Mouse (Mus musculus) testis, adult 2 months (tissue): Measurements from ENCODE around the gene Thsd4. TPM values are rescaled to one million over a fixed set of nuclear protein-coding genes. Genes with fewer than 3 reads are reported as not detected.

ENCODE experiments used
- H3K27ac ChIP-seq: fragments of 200-500 bp; 2 replicates; pipeline ENCODE4 v1.5.1; 2012; ENCODE audit warnings: low read depth, low read length; ENCODE audit not compliant: control insufficient read depth, insufficient read depth
- H3K27me3 ChIP-seq: fragments of 200-500 bp; 2 replicates; pipeline ENCODE4 v1.6.1; 2012; ENCODE audit warnings: mild to moderate bottlenecking, low read length, moderate library complexity; ENCODE audit not compliant: control insufficient read depth, insufficient read depth
- H3K36me3 ChIP-seq: fragments of 200-500 bp; 2 replicates; pipeline ENCODE4 v1.6.1; 2012; ENCODE audit warnings: mild to moderate bottlenecking, low read length; ENCODE audit not compliant: control insufficient read depth, insufficient read depth
- H3K4me1 ChIP-seq: fragments of 200-500 bp; 2 replicates; pipeline ENCODE4 v1.6.1; 2012; ENCODE audit warnings: low read length; ENCODE audit not compliant: control insufficient read depth, insufficient read depth
- H3K4me3 ChIP-seq: fragments of 200-500 bp; 2 replicates; pipeline ENCODE4 v1.5.1; 2012; ENCODE audit warnings: low read depth, mild to moderate bottlenecking, low read length, moderate library complexity, mixed read lengths; ENCODE audit not compliant: control insufficient read depth
- CTCF ChIP-seq: fragments of 200-500 bp; IDR thresholded peaks from 2 replicates; pipeline ENCODE4 v1.5.1; 2012; ENCODE audit warnings: low read depth, mild to moderate bottlenecking, inconsistent platforms, low read length, moderate library complexity; ENCODE audit not compliant: control insufficient read depth, insufficient read depth, insufficient replicate concordance
- POLR2A ChIP-seq: fragments of 200-500 bp; IDR thresholded peaks from 2 replicates; pipeline ENCODE4 v1.6.1; 2012; ENCODE audit warnings: low read depth, mild to moderate bottlenecking, inconsistent platforms, low read length, moderate library complexity; ENCODE audit not compliant: control insufficient read depth
- polyA plus RNA-seq: library from polyadenylated mRNA; depleted of rRNA; stranded (reverse); fragments of >200 nt; gene quantifications from 2 replicates; pipeline ENCODE4 v1.2.3, GENCODE M21; 2012

Thsd4 gene
- polyA plus RNA-seq, 1 experiment: 1.4 TPM

DNA sequence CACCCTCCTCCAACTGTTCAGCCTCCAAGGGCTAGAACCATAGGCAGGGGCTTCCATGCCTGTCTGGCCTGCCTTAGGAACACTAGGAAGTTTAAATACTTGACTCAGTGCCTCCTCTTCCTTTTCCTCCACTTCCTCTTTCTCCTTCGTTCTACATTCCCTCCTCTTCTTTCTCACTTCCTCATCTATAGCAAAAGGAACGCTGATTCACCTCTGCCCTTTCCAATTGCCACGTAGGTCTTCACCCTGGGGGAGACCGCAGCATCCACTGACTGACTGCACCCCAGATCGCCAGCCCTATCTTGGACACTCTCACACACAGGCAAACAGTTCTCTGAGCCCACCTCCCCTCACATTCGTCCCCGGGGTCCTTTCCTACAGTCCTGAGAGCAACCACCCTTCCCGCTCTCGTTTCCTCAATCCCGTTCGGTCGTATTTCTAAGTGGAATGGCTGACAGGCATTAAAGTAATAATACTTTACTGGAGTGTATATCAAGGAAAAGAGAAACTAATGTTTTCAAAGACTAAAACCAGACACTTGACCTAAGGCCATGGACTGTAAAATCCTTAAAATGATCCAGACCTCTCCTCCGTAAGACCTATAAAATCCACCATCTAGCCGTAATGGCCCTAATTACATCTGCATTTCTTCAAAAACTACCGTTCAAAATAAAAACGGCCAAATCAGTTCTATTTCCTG, 29.4 kb downstream of the Thsd4 start:
- Histone ChIP-seq H3K36me3 (no peaks in the 10 kb centered on the region), H3K4me3 (no peak overlapping the region), H3K27ac (no peak overlapping the region), H3K4me1 (no peaks in the 10 kb centered on the region), H3K27me3 (no peaks in the 10 kb centered on the region)
- TF ChIP-seq POLR2A (no peak), CTCF (no peak)

GRCm38 (mm10) chr9:60491489-60492100, 30.3 kb downstream of the Thsd4 start:
- H3K4me3 ChIP-seq: no peak overlapping the region
- no peak for TF ChIP-seq CTCF
- TF ChIP-seq POLR2A: no peak
- no peak overlapping the region for H3K27ac ChIP-seq
- H3K36me3 ChIP-seq: no peaks in the 10 kb centered on the region
- H3K27me3 ChIP-seq: no peaks in the 10 kb centered on the region
- H3K4me1 ChIP-seq: no peaks in the 10 kb centered on the region

- H3K27ac ChIP-seq: no peak overlapping the region
These were observed 30.8 kb downstream of the Thsd4 start for GRCm38 (mm10) chr9:60491079-60491478.

GRCm38 (mm10) chr9:60488816-60489215, 33.0 kb downstream of the Thsd4 start:
- Histone ChIP-seq H3K27me3 (no peaks in the 10 kb centered on the region), H3K4me3 (no peak overlapping the region), H3K4me1 (no peaks in the 10 kb centered on the region), H3K36me3 (no peaks in the 10 kb centered on the region), H3K27ac (no peak overlapping the region)
- TF ChIP-seq POLR2A: no peak
- no peak for TF ChIP-seq CTCF

More at GRCm38 (mm10) chr9:60491079-60491478, 30.8 kb downstream of the Thsd4 start:
- no peak for TF ChIP-seq CTCF
- no peak for TF ChIP-seq POLR2A
- H3K4me3 ChIP-seq: no peak overlapping the region
- H3K27me3 ChIP-seq: no peaks in the 10 kb centered on the region
- no peaks in the 10 kb centered on the region for H3K4me1 ChIP-seq
- no peaks in the 10 kb centered on the region for H3K36me3 ChIP-seq

DNA sequence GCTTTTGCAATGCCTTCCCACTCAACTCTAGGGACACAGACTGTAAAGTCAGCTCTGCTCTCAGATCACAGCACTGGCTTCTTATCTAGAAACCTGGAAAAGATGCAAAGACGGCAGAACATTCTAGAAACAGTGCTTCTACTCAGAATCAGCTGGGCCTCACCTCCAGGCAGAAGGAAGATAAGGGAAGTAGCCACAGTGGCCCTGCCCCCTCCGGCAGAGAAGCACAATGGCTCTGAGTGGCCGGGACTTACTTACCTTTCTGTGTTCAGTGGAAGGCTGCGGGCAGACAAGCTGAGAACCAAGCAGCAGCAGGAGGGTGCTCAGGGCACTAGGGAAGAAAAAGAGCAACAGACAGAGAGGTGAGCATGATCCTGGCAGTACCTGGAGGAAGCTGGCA, 39.7 kb downstream of the Thsd4 start:
- Histone ChIP-seq H3K27ac (no peak overlapping the region), H3K4me1 (no peaks in the 10 kb centered on the region), H3K27me3 (no peaks in the 10 kb centered on the region), H3K4me3 (no peak overlapping the region), H3K36me3 (no peaks in the 10 kb centered on the region)
- no peak for TF ChIP-seq CTCF
- no peak for TF ChIP-seq POLR2A

GRCm38 (mm10) chr9:60480052-60480451, 41.8 kb downstream of the Thsd4 start:
- Histone ChIP-seq H3K27ac (no peak overlapping the region), H3K27me3 (no peaks in the 10 kb centered on the region), H3K36me3 (no peaks in the 10 kb centered on the region), H3K4me3 (no peak overlapping the region), H3K4me1 (no peaks in the 10 kb centered on the region)
- TF ChIP-seq CTCF: no peak
- no peak for TF ChIP-seq POLR2A

- Histone ChIP-seq H3K27ac (no peak overlapping the region), H3K36me3 (no peaks in the 10 kb centered on the region), H3K4me1 (no peaks in the 10 kb centered on the region), H3K4me3 (no peak overlapping the region), H3K27me3 (no peaks in the 10 kb centered on the region)
- no peak for TF ChIP-seq POLR2A
- no peak for TF ChIP-seq CTCF
These were observed 43.0 kb downstream of the Thsd4 start for GRCm38 (mm10) chr9:60478806-60479205.
